Mouse (Mus musculus): ENCODE measurements around the gene Trim45. TPM values are rescaled to one million over a fixed set of nuclear protein-coding genes. Genes with fewer than 3 reads are reported as not detected.

Gene Trim45
- total and polyA plus RNA-seq, 3 experiments = 2.1 to 4.4 (median 2.7) TPM

GRCm38 (mm10) chr3:100916844-100917243 is 5.2 kb upstream of the Trim45 start (continued):
- TF ChIP-seq HCFC1 (IDR thresholded peaks at IDR 0.05; ENCODE audit: low read depth, low read length) = no peak
- no peak for TF ChIP-seq MAZ (IDR thresholded peaks at IDR 0.05; ENCODE audit: low read depth, low read length)
- no peak for TF ChIP-seq USF1 (IDR thresholded peaks at IDR 0.05; ENCODE audit: low read depth, low read length)
- no peak for TF ChIP-seq POLR2AphosphoS2 (IDR thresholded peaks at IDR 0.05; ENCODE audit: low read depth, low read length)
- no peak for TF ChIP-seq ZNF384 (IDR thresholded peaks at IDR 0.05; ENCODE audit: low read depth, low read length)
- TF ChIP-seq TBP (conservative IDR thresholded peaks at IDR 0.05; ENCODE audit: low read depth, low read length) = no peak
- TF ChIP-seq ETS1 (conservative IDR thresholded peaks at IDR 0.05; ENCODE audit: low read depth, low read length) = no peak
- no peak for TF ChIP-seq PAX5 (IDR thresholded peaks at IDR 0.05; ENCODE audit: low read length)
- peak; percentile 65; the same call in 1 of the 2 replicates for TF ChIP-seq MAX (IDR thresholded peaks at IDR 0.05; ENCODE audit: low read length)
- TF ChIP-seq MXI1 (IDR thresholded peaks at IDR 0.05; ENCODE audit: low read depth, low read length) = no peak; the same call in 1 of the 2 replicates
- no peak for TF ChIP-seq KAT2A (IDR thresholded peaks at IDR 0.05; ENCODE audit: insufficient replicate concordance, low read length)
- no peak for TF ChIP-seq ZMIZ1 (IDR thresholded peaks at IDR 0.05; ENCODE audit: low read depth, low read length)
- TF ChIP-seq POLR2A (IDR thresholded peaks at IDR 0.05; ENCODE audit: low read depth, low read length) = no peak
- 0 out of 2 replicates have a peak, but pooled peaks have one; percentile 38 for TF ChIP-seq JUND (conservative IDR thresholded peaks at IDR 0.05; ENCODE audit: low read depth, low read length)
- peak; percentile 69 for TF ChIP-seq SMC3 (IDR thresholded peaks at IDR 0.05; ENCODE audit: low read depth, low read length)

GRCm38 (mm10) chr3:100920611-100921140 is 1.3 kb upstream of the Trim45 start:
- peaks cover 5 to 35% of the 10 kb centered on the region in 2 experiments for H3K4me1 ChIP-seq (ENCODE audit: control insufficient read depth in 1 of 2, insufficient read depth in 2 of 2)
- dilution Hi-C loops (cut with MboI; ENCODE audit: extremely low pct_ligation_motif_present, extremely low pct_unique_long_range_greater_than_20kb, low sequenced_read_pairs) (no loop called here), in situ Hi-C loops (cut with MboI; ENCODE audit: low pct_ligation_motif_present, low pct_unique_long_range_greater_than_20kb, low sequenced_read_pairs) (loop anchor here (10.0 to 25.0 kb wide), 2 partner anchors 158 to 736 kb away; no protein-coding TSS in a partner anchor)
- H3K9ac ChIP-seq (ENCODE audit: insufficient read depth, low read depth) = peak overlapping the region; percentile 34; the same call in 1 of the 2 replicates
- H3K9me3 ChIP-seq (replicated peaks; ENCODE audit: low read length) = no peaks in the 10 kb centered on the region
- TF ChIP-seq JUND (conservative IDR thresholded peaks at IDR 0.05; ENCODE audit: low read depth, low read length) = no peak
- no peak for TF ChIP-seq TBP (conservative IDR thresholded peaks at IDR 0.05; ENCODE audit: low read depth, low read length)
- TF ChIP-seq ZNF384 (IDR thresholded peaks at IDR 0.05; ENCODE audit: low read depth, low read length) = no peak
- TF ChIP-seq UBTF (IDR thresholded peaks at IDR 0.05; ENCODE audit: low read depth, low read length) = no peak
- no peak for TF ChIP-seq SMC3 (IDR thresholded peaks at IDR 0.05; ENCODE audit: low read depth, low read length)
- TF ChIP-seq RCOR1 (conservative IDR thresholded peaks at IDR 0.05; ENCODE audit: low read depth, low read length) = no peak
- TF ChIP-seq BHLHE40 (IDR thresholded peaks at IDR 0.05; ENCODE audit: low read depth, low read length) = peak; percentile 78
- no peak for TF ChIP-seq EP300 (IDR thresholded peaks at IDR 0.05; ENCODE audit: low read length)
- TF ChIP-seq MXI1 (IDR thresholded peaks at IDR 0.05; ENCODE audit: low read depth, low read length) = peak; percentile 60
- no peak for TF ChIP-seq NELFE (IDR thresholded peaks at IDR 0.05; ENCODE audit: low read depth, low read length)
- peak; percentile 50; the same call in 1 of the 2 replicates for TF ChIP-seq MAX (IDR thresholded peaks at IDR 0.05; ENCODE audit: low read length)
- TF ChIP-seq POLR2A (IDR thresholded peaks at IDR 0.05; ENCODE audit: low read depth, low read length) = no peak
- TF ChIP-seq USF1 (IDR thresholded peaks at IDR 0.05; ENCODE audit: low read depth, low read length) = peak; percentile 81
- TF ChIP-seq PAX5 (IDR thresholded peaks at IDR 0.05; ENCODE audit: low read length) = no peak
- no peak for TF ChIP-seq CHD1 (IDR thresholded peaks at IDR 0.05; ENCODE audit: low read depth, low read length)
- TF ChIP-seq USF2 (conservative IDR thresholded peaks at IDR 0.05; ENCODE audit: low read depth, low read length) = peak; percentile 77
- no peak for TF ChIP-seq ZMIZ1 (IDR thresholded peaks at IDR 0.05; ENCODE audit: low read depth, low read length)
- TF ChIP-seq NRF1 (IDR thresholded peaks at IDR 0.05; ENCODE audit: low read depth, low read length) = no peak
- TF ChIP-seq ZC3H11A (IDR thresholded peaks at IDR 0.05; ENCODE audit: low read depth, low read length) = no peak
- TF ChIP-seq JUN (IDR thresholded peaks at IDR 0.05; ENCODE audit: insufficient read depth, low read depth, low read length) = no peak
- no peak for TF ChIP-seq ZKSCAN1 (IDR thresholded peaks at IDR 0.05; ENCODE audit: borderline replicate concordance, low read depth, low read length)
- TF ChIP-seq ETS1 (conservative IDR thresholded peaks at IDR 0.05; ENCODE audit: low read depth, low read length) = no peak; the same call in 1 of the 2 replicates
- TF ChIP-seq MYC (IDR thresholded peaks at IDR 0.05; ENCODE audit: low read depth, low read length) = no peak
- TF ChIP-seq POLR2AphosphoS2 (IDR thresholded peaks at IDR 0.05; ENCODE audit: low read depth, low read length) = no peak
- DNase-seq (ENCODE audit: extremely low read depth) = peak; percentile 33
- H3K4me3 ChIP-seq (replicated peaks in 1 of 3; ENCODE audit: low read depth in 2 of 3, low read length in 2 of 3, poor library complexity in 1 of 3) = peak overlapping the region; percentile 44 to 91 (median 71)
- H3K4me2 ChIP-seq (ENCODE audit: insufficient read depth, low read depth, poor library complexity, severe bottlenecking) = peak overlapping the region; percentile 81
- no peaks in the 10 kb centered on the region for H3K79me2 ChIP-seq (replicated peaks; ENCODE audit: control insufficient read depth, extremely low read depth, insufficient read depth, poor library complexity, severe bottlenecking)
- no peaks in the 10 kb centered on the region for H3K27me3 ChIP-seq (replicated peaks)
- peaks cover 0 to 9% of the 10 kb centered on the region in 2 experiments for H3K36me3 ChIP-seq (replicated peaks in 1 of 2; ENCODE audit: control insufficient read depth in 1 of 2, insufficient read depth in 1 of 2, low read length in 1 of 2)
- no peak overlapping the region for H3K27ac ChIP-seq (ENCODE audit: insufficient read depth, low read depth)
